Mouse (Mus musculus) myocyte (in vitro differentiated cells): ENCODE measurements at regions not wholly inside any gene's neighbourhood (a gene's known extent, or its start where the extent isn't known, plus 50 kb on each side); places are given as distances from the start of the nearest gene placed in this dataset.

Source experiments
- E2F4 ChIP-seq: IDR thresholded peaks from one replicate; pipeline ENCODE4 v1.6.1; 2011; ENCODE audit warnings: mild to moderate bottlenecking, control low read depth, moderate library complexity; ENCODE audit not compliant: insufficient read depth
- MAX ChIP-seq: IDR thresholded peaks from one replicate; pipeline ENCODE4 v1.6.1; 2011; ENCODE audit warnings: low read depth, mild to moderate bottlenecking, control low read depth
- MYOG ChIP-seq, 3 experiments: IDR thresholded peaks; one replicate each; pipeline ENCODE4 v1.6.1; 2011; ENCODE audit warnings: control low read depth in 2 of 3, low read depth in 2 of 3, mild to moderate bottlenecking in 2 of 3; ENCODE audit not compliant: insufficient read length in 2 of 3, control insufficient read depth in 1 of 3, insufficient read depth in 1 of 3
- POLR2A ChIP-seq: IDR thresholded peaks from one replicate; pipeline ENCODE4 v1.6.1; 2011; ENCODE audit warnings: low read depth, mild to moderate bottlenecking, control low read depth, moderate library complexity; ENCODE audit not compliant: insufficient read length
- POLR2AphosphoS2 ChIP-seq: IDR thresholded peaks from one replicate; pipeline ENCODE4 v1.6.1; 2011; ENCODE audit warnings: low read depth, control low read depth; ENCODE audit not compliant: insufficient read length
- REST ChIP-seq: IDR thresholded peaks from one replicate; pipeline ENCODE4 v1.6.1; 2011; ENCODE audit warnings: mild to moderate bottlenecking, control low read depth, moderate library complexity; ENCODE audit not compliant: insufficient read depth, insufficient read length
- SRF ChIP-seq: IDR thresholded peaks from one replicate; pipeline ENCODE4 v1.6.1; 2011; ENCODE audit warnings: low read depth; ENCODE audit not compliant: control insufficient read depth, insufficient read length
- TCF3 ChIP-seq: IDR thresholded peaks from one replicate; pipeline ENCODE4 v1.6.1; 2011; ENCODE audit warnings: low read depth, control low read depth; ENCODE audit not compliant: insufficient read length
- USF1 ChIP-seq: IDR thresholded peaks from one replicate; pipeline ENCODE4 v1.6.1; 2011; ENCODE audit warnings: low read depth, mild to moderate bottlenecking, control low read depth, moderate library complexity

GRCm38 (mm10) chr5:21131943-21132342 lies 54.1 kb upstream of the Gsap start:
- TF ChIP-seq USF1 (no peak), MAX (no peak), MYOG (IDR thresholded peaks at IDR 0.05; ENCODE audit: control insufficient read depth in 1 of 3, insufficient read depth in 1 of 3, insufficient read length in 2 of 3, low read depth in 2 of 3) (no peak), REST (no peak), TCF3 (no peak), POLR2A (no peak), E2F4 (no peak), POLR2AphosphoS2 (no peak), SRF (no peak)
